In genomic region chr9:38718927-38719441, GRCm38 (mm10) we compare ENCODE assay signal across 9 mouse cellular contexts. TPM values are rescaled to one million over a fixed set of nuclear protein-coding genes. Genes with fewer than 3 reads are reported as not detected.
A peak's percentile ranks its signal among the peaks of the same experiment; 100 is the strongest.
DNase-seq lines count a peak whose midpoint lies in the region; ATAC-seq and TF ChIP-seq lines count a peak whose summit lies in the region.
"Had no signal": no experiment of that assay in that cellular context is flagged by ENCODE, and none has a peak within 500 bp of the region (broad histone marks: within the 10 kb centered on the region; RNA-seq: fewer than 3 reads in every experiment).

No protein-coding gene starts in this region.

- ATAC-seq in kidney, postnatal 0 days (replicated peaks; ENCODE audit: low FRiP score, low read depth): peak; percentile 83

- WGBS in kidney, postnatal 0 days: 2% methylated on average over 3 of the region's 3 CpGs
- WGBS in macrophage (ENCODE audit: missing documents): 9% methylated on average over 3 of the region's 3 CpGs

- peak overlapping the region; percentile 76 for H3K4me3 ChIP-seq in kidney, postnatal 0 days (replicated peaks; ENCODE audit: low read depth, low read length)
- peak overlapping the region; percentile 98 for H3K4me3 ChIP-seq in macrophage (ENCODE audit: inconsistent target)

- H3K79me2 ChIP-seq in macrophage (ENCODE audit: inconsistent target): peaks cover 57% of the 10 kb centered on the region

- 0 out of 2 replicates have a peak, but pooled peaks cover 5% of the 10 kb centered on the region for H3K36me3 ChIP-seq in kidney, postnatal 0 days (ENCODE audit: insufficient read depth, low read length)
- peaks cover 25% of the 10 kb centered on the region for H3K36me3 ChIP-seq in macrophage (ENCODE audit: inconsistent target)

- no peak for TF ChIP-seq CTCF in kidney, postnatal 0 days (IDR thresholded peaks at IDR 0.05; ENCODE audit: low read depth)

- peak overlapping the region; percentile 89 for H3K27ac ChIP-seq in kidney, postnatal 0 days
- H3K27ac ChIP-seq in macrophage: peak overlapping the region; percentile 86

- peak overlapping the region; percentile 62 for H3K9ac ChIP-seq in kidney, postnatal 0 days (ENCODE audit: low read depth, low read length)

- peaks cover 6% of the 10 kb centered on the region; the same call in 1 of the 2 replicates for H3K4me1 ChIP-seq in kidney, postnatal 0 days (replicated peaks; ENCODE audit: insufficient read depth, low read length)

- peak overlapping the region; percentile 71 for H3K4me2 ChIP-seq in kidney, postnatal 0 days (ENCODE audit: low read length)

- no peaks in the 10 kb centered on the region for H3K27me3 ChIP-seq in kidney, postnatal 0 days (ENCODE audit: insufficient read depth, low read length)

- no peaks in the 10 kb centered on the region for H3K9me3 ChIP-seq in kidney, postnatal 0 days (replicated peaks; ENCODE audit: low read length)

- peak; percentile 7 for DNase-seq in spleen, adult 12 weeks (ENCODE audit: low spot score)
- no peak for DNase-seq in spleen, postnatal 36 days (ENCODE audit: low spot score in 2 of 2)
- DNase-seq in c-Kit-positive CD71-positive TER-119-positive erythroid progenitor cells, embryonic 14.5 days (ENCODE audit: low spot score): peak; percentile 22
- peak; percentile 6 for DNase-seq in heart, adult 8-10 months (ENCODE audit: low spot score)
- DNase-seq in kidney, postnatal 0 days (ENCODE audit: low spot score): peak; percentile 59
- DNase-seq in left cerebral cortex, adult 11 months (ENCODE audit: low spot score): no peak
- no peak for DNase-seq in cerebellum, postnatal 4 days (ENCODE audit: low spot score in 2 of 2)

RNA-seq across cellular contexts. Expression of gene Vwa5a, which starts 0.9 kb away (rescaled TPM):
- total RNA-seq in heart, adult 8-10 months (2022): 10 to 100 TPM; 18.4 to 25.0 (median 22.9) TPM
- polyA plus RNA-seq in kidney, postnatal 0 days (2015; fragmentation: Nextera tagmentation; extraction: Ambion mirVana): 23.0 and 24.7 TPM in 2 replicates
- 100 to 1,000 TPM; 186 to 417 (median 229) TPM for total RNA-seq in macrophage (2018; cell fraction: chromatin; rRNA removed)
- 100 to 1,000 TPM; 116 to 158 (median 141) TPM for total RNA-seq in macrophage (2018; cell fraction: cytosol; rRNA removed)
- total RNA-seq in macrophage (2018; cell fraction: nucleus; rRNA removed): 100 to 1,000 TPM; 150 to 403 (median 194) TPM
- polyA plus RNA-seq in macrophage (2018): 114 to 137 TPM (median 132 TPM) in 3 replicates

RNA-seq across cellular contexts. Expression of gene Olfr919, which starts 15.5 kb away (rescaled TPM):
- not detected for total RNA-seq in heart, adult 8-10 months (2022)
- not detected in 2 replicates for polyA plus RNA-seq in kidney, postnatal 0 days (2015; fragmentation: Nextera tagmentation; extraction: Ambion mirVana)
- total RNA-seq in macrophage (2018; cell fraction: chromatin; rRNA removed): not detected
- not detected for total RNA-seq in macrophage (2018; cell fraction: cytosol; rRNA removed)
- total RNA-seq in macrophage (2018; cell fraction: nucleus; rRNA removed): not detected
- not detected in 3 replicates for polyA plus RNA-seq in macrophage (2018)
- polyA plus RNA-seq: frontal cortex, adult 2 months had no signal

RNA-seq across cellular contexts. Expression of gene Olfr920, which starts 33.1 kb away (rescaled TPM):
- total RNA-seq in heart, adult 8-10 months (2022): under 1 TPM in 3 of 4 experiments, not detected in 1; 0.09 to 0.16 (median 0.13) TPM
- 0.05 and 0.08 TPM in 2 replicates for polyA plus RNA-seq in kidney, postnatal 0 days (2015; fragmentation: Nextera tagmentation; extraction: Ambion mirVana)
- 10 to 100 TPM in 1 of 26 experiments, 1 to 10 TPM in 25; 1.1 to 15.2 (median 3.0) TPM for total RNA-seq in macrophage (2018; cell fraction: chromatin; rRNA removed)
- total RNA-seq in macrophage (2018; cell fraction: cytosol; rRNA removed): under 1 TPM; 0.03 to 0.32 (median 0.18) TPM
- total RNA-seq in macrophage (2018; cell fraction: nucleus; rRNA removed): 1 to 10 TPM in 25 of 26 experiments, under 1 TPM in 1; 0.56 to 8.3 (median 3.2) TPM
- 0.06 to 0.48 TPM (median 0.29 TPM) in 3 replicates for polyA plus RNA-seq in macrophage (2018)

RNA-seq across cellular contexts. Expression of gene Olfr918, which starts 44.6 kb away (rescaled TPM):
- total RNA-seq in heart, adult 8-10 months (2022): not detected
- polyA plus RNA-seq in kidney, postnatal 0 days (2015; fragmentation: Nextera tagmentation; extraction: Ambion mirVana): not detected in 2 replicates
- total RNA-seq in macrophage (2018; cell fraction: chromatin; rRNA removed): not detected
- total RNA-seq in macrophage (2018; cell fraction: cytosol; rRNA removed): not detected
- not detected for total RNA-seq in macrophage (2018; cell fraction: nucleus; rRNA removed)
- not detected in 3 replicates for polyA plus RNA-seq in macrophage (2018)
- polyA plus RNA-seq: frontal cortex, adult 2 months had no signal

RNA-seq across cellular contexts. Expression of gene Olfr917, which starts 53.3 kb away (rescaled TPM):
- total RNA-seq in heart, adult 8-10 months (2022): not detected
- polyA plus RNA-seq in kidney, postnatal 0 days (2015; fragmentation: Nextera tagmentation; extraction: Ambion mirVana): not detected in 2 replicates
- total RNA-seq in macrophage (2018; cell fraction: chromatin; rRNA removed): not detected
- not detected for total RNA-seq in macrophage (2018; cell fraction: cytosol; rRNA removed)
- total RNA-seq in macrophage (2018; cell fraction: nucleus; rRNA removed): not detected
- polyA plus RNA-seq in macrophage (2018): not detected in 3 replicates
- polyA plus RNA-seq: frontal cortex, adult 2 months had no signal

Comparison
In these comparisons a context has a peak if more than half of its experiments do, and no peak if none do; other contexts are left out.
1. DNase-seq: peak in spleen, adult 12 weeks (single experiment), c-Kit-positive CD71-positive TER-119-positive erythroid progenitor cells, embryonic 14.5 days (single experiment), heart, adult 8-10 months (single experiment) and kidney, postnatal 0 days (single experiment); none in spleen, postnatal 36 days (0 of 2), left cerebral cortex, adult 11 months (single experiment) and cerebellum, postnatal 4 days (0 of 2).